9 mouse cellular contexts compared by ENCODE assay signal in the genomic region with DNA sequence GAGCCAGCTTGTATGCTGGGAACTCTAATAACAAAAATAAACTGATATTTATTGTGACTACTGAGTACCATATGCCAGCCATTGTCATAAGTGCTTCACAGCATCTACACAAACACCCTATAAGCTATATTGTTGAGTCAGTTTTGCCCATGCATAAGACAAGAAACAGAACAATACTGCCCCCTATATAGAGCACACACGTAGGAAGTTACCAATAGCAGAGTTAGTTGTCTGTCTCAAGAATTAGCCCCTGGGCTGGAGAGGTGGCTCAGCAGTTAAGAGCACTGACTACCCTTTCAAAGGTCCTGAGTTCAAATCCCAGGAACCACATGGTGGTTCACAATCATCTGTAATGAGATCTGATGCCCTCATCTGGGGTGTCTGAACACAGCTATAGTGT. TPM values are rescaled to one million over a fixed set of nuclear protein-coding genes. Genes with fewer than 3 reads are reported as not detected.
DNase-seq lines count a peak whose midpoint lies in the region; ATAC-seq and TF ChIP-seq lines count a peak whose summit lies in the region.
"Had no signal": no experiment of that assay in that cellular context is flagged by ENCODE, and none has a peak within 500 bp of the region (broad histone marks: within the 10 kb centered on the region; RNA-seq: fewer than 3 reads in every experiment).

No protein-coding gene starts in this region.

- no peak overlapping the region for H3K9ac ChIP-seq in embryonic facial prominence, embryonic 14.5 days (ENCODE audit: low read depth, low read length)
- no peak overlapping the region for H3K9ac ChIP-seq in midbrain, postnatal 0 days (replicated peaks; ENCODE audit: low read length, poor library complexity, severe bottlenecking)
- H3K9ac ChIP-seq in kidney, embryonic 14.5 days (ENCODE audit: low read depth, low read length), result no peak overlapping the region
- H3K9ac ChIP-seq: intestine, embryonic 15.5 days had no signal

- TF ChIP-seq CTCF in left cerebral cortex, adult 2 months (IDR thresholded peaks at IDR 0.05), result peak; percentile 20
- peak; percentile 55 for TF ChIP-seq CTCF in midbrain, postnatal 0 days (IDR thresholded peaks at IDR 0.05)

- no peaks in the 10 kb centered on the region for H3K36me3 ChIP-seq in embryonic facial prominence, embryonic 14.5 days (ENCODE audit: control insufficient read depth, insufficient read depth, low read length)
- no peaks in the 10 kb centered on the region for H3K36me3 ChIP-seq in embryonic facial prominence, embryonic 10.5 days (replicated peaks)
- no peaks in the 10 kb centered on the region for H3K36me3 ChIP-seq in midbrain, postnatal 0 days (ENCODE audit: insufficient read depth, low read length)
- no peaks in the 10 kb centered on the region for H3K36me3 ChIP-seq in kidney, embryonic 14.5 days (ENCODE audit: control insufficient read depth, insufficient read depth, low read length)
- H3K36me3 ChIP-seq: intestine, embryonic 15.5 days had no signal

- no peak overlapping the region for H3K4me3 ChIP-seq in embryonic facial prominence, embryonic 14.5 days (ENCODE audit: low read depth, low read length)
- no peak overlapping the region for H3K4me3 ChIP-seq in embryonic facial prominence, embryonic 10.5 days
- no peak overlapping the region for H3K4me3 ChIP-seq in left cerebral cortex, adult 2 months
- no peak overlapping the region for H3K4me3 ChIP-seq in midbrain, postnatal 0 days (ENCODE audit: low read depth, low read length)
- H3K4me3 ChIP-seq in kidney, embryonic 14.5 days (ENCODE audit: low read length), result no peak overlapping the region

- no peaks in the 10 kb centered on the region for H3K9me3 ChIP-seq in embryonic facial prominence, embryonic 14.5 days (ENCODE audit: control insufficient read depth, low read length)
- H3K9me3 ChIP-seq in embryonic facial prominence, embryonic 10.5 days, result no peaks in the 10 kb centered on the region
- H3K9me3 ChIP-seq in midbrain, postnatal 0 days (ENCODE audit: low read length), result no peaks in the 10 kb centered on the region
- no peaks in the 10 kb centered on the region for H3K9me3 ChIP-seq in kidney, embryonic 14.5 days (ENCODE audit: control insufficient read depth, low read length)
- H3K9me3 ChIP-seq: intestine, embryonic 15.5 days had no signal

- no peak overlapping the region for H3K27ac ChIP-seq in embryonic facial prominence, embryonic 14.5 days (replicated peaks; ENCODE audit: low read depth, low read length)
- H3K27ac ChIP-seq in embryonic facial prominence, embryonic 10.5 days (replicated peaks), result no peak overlapping the region
- no peak overlapping the region for H3K27ac ChIP-seq in left cerebral cortex, adult 2 months
- H3K27ac ChIP-seq in midbrain, postnatal 0 days (ENCODE audit: low read depth, low read length), result no peak overlapping the region
- no peak overlapping the region for H3K27ac ChIP-seq in kidney, embryonic 14.5 days (ENCODE audit: low read depth, low read length)
- H3K27ac ChIP-seq: intestine, embryonic 15.5 days had no signal

- intact Hi-C loops in left cerebral cortex, adult 2 months (cut with DNase I), result loop anchor here (5.0 kb wide), 1 partner anchor 588 kb away; no protein-coding TSS in a partner anchor
- intact Hi-C loops in left cerebral cortex, postnatal 25 days (cut with DNase I), result no loop called here

- no peak for ATAC-seq in embryonic facial prominence, embryonic 14.5 days (ENCODE audit: low read depth)
- ATAC-seq in midbrain, postnatal 0 days (ENCODE audit: low FRiP score), result peak; percentile 45; the same call in 1 of the 2 replicates
- ATAC-seq in kidney, embryonic 14.5 days (ENCODE audit: low FRiP score, low TSS enrichment), result no peak

- peak; percentile 3 for DNase-seq in embryonic facial prominence, embryonic 14.5 days (ENCODE audit: low spot score)
- no peak for DNase-seq in embryonic facial prominence, embryonic 10.5 days (ENCODE audit: low spot score)
- DNase-seq in left cerebral cortex, adult 2 months (ENCODE audit: extremely low spot score in 1 of 2, low spot score in 2 of 2), result no peak
- no peak for DNase-seq in left cerebral cortex, postnatal 25 days (ENCODE audit: low spot score in 2 of 2)
- DNase-seq in MEL-GATA-1-ER (ENCODE audit: extremely low read depth, low read depth), result peak; percentile 52
- peak; percentile 5 for DNase-seq in midbrain, postnatal 0 days (ENCODE audit: low spot score)
- DNase-seq in ovary, postnatal 14 days (ENCODE audit: low spot score), result no peak

- H3K4me1 ChIP-seq in embryonic facial prominence, embryonic 14.5 days (ENCODE audit: control insufficient read depth, insufficient read depth, low read length), result no peaks in the 10 kb centered on the region
- no peaks in the 10 kb centered on the region for H3K4me1 ChIP-seq in embryonic facial prominence, embryonic 10.5 days
- H3K4me1 ChIP-seq in midbrain, postnatal 0 days (ENCODE audit: insufficient read depth, low read length), result no peaks in the 10 kb centered on the region
- H3K4me1 ChIP-seq in kidney, embryonic 14.5 days (ENCODE audit: control insufficient read depth, insufficient read depth, low read length), result no peaks in the 10 kb centered on the region
- H3K4me1 ChIP-seq: intestine, embryonic 15.5 days had no signal

- no peak overlapping the region for H3K4me2 ChIP-seq in embryonic facial prominence, embryonic 14.5 days (ENCODE audit: low read depth, low read length)
- 0 out of 2 replicates have a peak overlapping the region, but pooled peaks have one; percentile 48 for H3K4me2 ChIP-seq in midbrain, postnatal 0 days (ENCODE audit: low read depth, low read length, poor library complexity, severe bottlenecking)
- H3K4me2 ChIP-seq in kidney, embryonic 14.5 days (replicated peaks; ENCODE audit: low read depth, low read length), result no peak overlapping the region

- H3K27me3 ChIP-seq in embryonic facial prominence, embryonic 14.5 days (replicated peaks; ENCODE audit: control insufficient read depth, insufficient read depth, low read length), result no peaks in the 10 kb centered on the region
- H3K27me3 ChIP-seq in embryonic facial prominence, embryonic 10.5 days (replicated peaks; ENCODE audit: low read depth, poor library complexity, severe bottlenecking), result no peaks in the 10 kb centered on the region
- H3K27me3 ChIP-seq in midbrain, postnatal 0 days (ENCODE audit: insufficient read depth, low read length), result no peaks in the 10 kb centered on the region
- no peaks in the 10 kb centered on the region for H3K27me3 ChIP-seq in kidney, embryonic 14.5 days (ENCODE audit: control insufficient read depth, insufficient read depth, low read length)
- H3K27me3 ChIP-seq: intestine, embryonic 15.5 days had no signal

- WGBS in embryonic facial prominence, embryonic 14.5 days, result 19% methylated on average over 1 of the region's 1 CpGs
- 24% methylated on average over 1 of the region's 1 CpGs for WGBS in embryonic facial prominence, embryonic 10.5 days
- 36% methylated on average over 1 of the region's 1 CpGs for WGBS in midbrain, postnatal 0 days
- WGBS in kidney, embryonic 14.5 days, result 46% methylated on average over 1 of the region's 1 CpGs

RNA-seq across cellular contexts. Expression of gene Gab3, which starts 0.4 kb away (rescaled TPM):
- 1.7 and 2.3 TPM in 2 replicates for polyA plus RNA-seq in embryonic facial prominence, embryonic 14.5 days (2014; fragmentation: Nextera tagmentation; extraction: Ambion mirVana)
- 0.74 and 0.85 TPM in 2 replicates for polyA plus RNA-seq in embryonic facial prominence, embryonic 10.5 days (2016; fragmentation: Nextera tagmentation; extraction: Ambion mirVana)
- 1 to 10 TPM; 1.9 to 2.2 TPM for total RNA-seq in left cerebral cortex, adult 2 months (2021)
- total RNA-seq in left cerebral cortex, postnatal 25 days (2021), result 1 to 10 TPM; 1.9 to 2.8 TPM
- 2.2 and 5.5 TPM in 2 replicates for total RNA-seq in midbrain, postnatal 0 days (2014; rRNA removed)
- 4.5 and 4.7 TPM in 2 replicates for polyA plus RNA-seq in midbrain, postnatal 0 days (2015; fragmentation: Nextera tagmentation; extraction: Ambion mirVana)
- 0.89 and 1.1 TPM in 2 replicates for polyA plus RNA-seq in kidney, embryonic 14.5 days (2014; fragmentation: Nextera tagmentation; extraction: Ambion mirVana)

RNA-seq across cellular contexts. Expression of gene Dkc1, which starts 10.0 kb away (rescaled TPM):
- polyA plus RNA-seq in embryonic facial prominence, embryonic 14.5 days (2014; fragmentation: Nextera tagmentation; extraction: Ambion mirVana), result 109 and 125 TPM in 2 replicates
- polyA plus RNA-seq in embryonic facial prominence, embryonic 10.5 days (2016; fragmentation: Nextera tagmentation; extraction: Ambion mirVana), result 240 and 247 TPM in 2 replicates
- 10 to 100 TPM; 23.4 to 33.7 TPM for total RNA-seq in left cerebral cortex, adult 2 months (2021)
- total RNA-seq in left cerebral cortex, postnatal 25 days (2021), result 10 to 100 TPM; 29.6 to 30.3 TPM
- 14.4 and 24.4 TPM in 2 replicates for total RNA-seq in midbrain, postnatal 0 days (2014; rRNA removed)
- polyA plus RNA-seq in midbrain, postnatal 0 days (2015; fragmentation: Nextera tagmentation; extraction: Ambion mirVana), result 41.7 and 47.6 TPM in 2 replicates
- polyA plus RNA-seq in kidney, embryonic 14.5 days (2014; fragmentation: Nextera tagmentation; extraction: Ambion mirVana), result 154 and 199 TPM in 2 replicates

RNA-seq across cellular contexts. Expression of gene Mpp1, which starts 45.2 kb away (rescaled TPM):
- 48.0 and 53.6 TPM in 2 replicates for polyA plus RNA-seq in embryonic facial prominence, embryonic 14.5 days (2014; fragmentation: Nextera tagmentation; extraction: Ambion mirVana)
- 23.4 and 24.8 TPM in 2 replicates for polyA plus RNA-seq in embryonic facial prominence, embryonic 10.5 days (2016; fragmentation: Nextera tagmentation; extraction: Ambion mirVana)
- total RNA-seq in left cerebral cortex, adult 2 months (2021), result 10 to 100 TPM; 30.4 to 33.8 TPM
- 10 to 100 TPM; 29.0 to 29.4 TPM for total RNA-seq in left cerebral cortex, postnatal 25 days (2021)
- total RNA-seq in midbrain, postnatal 0 days (2014; rRNA removed), result 13.0 and 14.2 TPM in 2 replicates
- 18.6 and 19.8 TPM in 2 replicates for polyA plus RNA-seq in midbrain, postnatal 0 days (2015; fragmentation: Nextera tagmentation; extraction: Ambion mirVana)
- 38.2 and 40.4 TPM in 2 replicates for polyA plus RNA-seq in kidney, embryonic 14.5 days (2014; fragmentation: Nextera tagmentation; extraction: Ambion mirVana)

Comparison
In these comparisons a context has a peak if more than half of its experiments do, and no peak if none do; other contexts are left out.
1. DNase-seq: peak in embryonic facial prominence, embryonic 14.5 days (single experiment), MEL-GATA-1-ER (single experiment) and midbrain, postnatal 0 days (single experiment); none in embryonic facial prominence, embryonic 10.5 days (single experiment), left cerebral cortex, adult 2 months (0 of 2), left cerebral cortex, postnatal 25 days (0 of 2) and ovary, postnatal 14 days (single experiment).